In the genomic region with DNA sequence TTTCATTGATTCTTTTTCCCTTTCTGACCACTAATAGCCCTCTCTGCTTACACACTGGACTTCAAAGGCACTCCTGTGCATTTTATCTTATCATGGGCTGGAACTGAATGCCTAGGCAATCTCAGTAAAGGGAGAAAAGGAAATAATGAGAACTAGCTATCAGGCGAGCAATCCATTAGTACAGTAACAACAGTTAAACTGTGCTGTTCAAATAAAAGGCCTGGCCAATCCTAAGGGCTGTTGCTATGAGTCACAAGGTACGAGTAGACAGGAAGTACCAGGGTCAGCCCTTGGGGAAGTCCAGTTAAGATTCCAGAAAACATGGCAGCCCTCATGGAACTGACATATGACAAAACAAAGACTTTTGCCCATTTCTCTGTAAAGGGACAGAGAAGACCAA, we compare ENCODE assay signal across 19 mouse cellular contexts.
A peak's percentile ranks its signal among the peaks of the same experiment; 100 is the strongest.
DNase-seq lines count a peak whose midpoint lies in the region; ATAC-seq and TF ChIP-seq lines count a peak whose summit lies in the region.
"Had no signal": no experiment of that assay in that cellular context is flagged by ENCODE, and none has a peak within 500 bp of the region (broad histone marks: within the 10 kb centered on the region; RNA-seq: fewer than 3 reads in every experiment).

No protein-coding gene starts in this region.

- no peaks in the 10 kb centered on the region for H3K79me2 ChIP-seq in heart, adult 2 months (replicated peaks; ENCODE audit: control insufficient read depth, insufficient read depth, low read length)

- H3K4me3 ChIP-seq in heart, embryonic 12.5 days, result no peak overlapping the region
- H3K4me3 ChIP-seq in heart, adult 2 months, result no peak overlapping the region
- H3K4me3 ChIP-seq in intestine, embryonic 14.5 days (ENCODE audit: low read depth, low read length), result no peak overlapping the region
- H3K4me3 ChIP-seq in intestine, postnatal 0 days (ENCODE audit: low read depth, low read length), result no peak overlapping the region
- H3K4me3 ChIP-seq in intestine, embryonic 15.5 days (replicated peaks), result no peak overlapping the region
- H3K4me3 ChIP-seq in stomach, embryonic 15.5 days (replicated peaks), result no peak overlapping the region
- H3K4me3 ChIP-seq: embryonic facial prominence, embryonic 10.5 days; forebrain, embryonic 10.5 days; hindbrain, embryonic 12.5 days had no signal

- intact Hi-C loops in heart, adult 2 months (cut with DNase I), result no loop called here

- no peaks in the 10 kb centered on the region for H3K9me3 ChIP-seq in heart, embryonic 12.5 days (replicated peaks)
- no peaks in the 10 kb centered on the region for H3K9me3 ChIP-seq in intestine, embryonic 14.5 days (ENCODE audit: control insufficient read depth, low read length)
- H3K9me3 ChIP-seq in intestine, postnatal 0 days (ENCODE audit: control insufficient read depth), result no peaks in the 10 kb centered on the region
- H3K9me3 ChIP-seq in intestine, embryonic 15.5 days, result no peaks in the 10 kb centered on the region
- H3K9me3 ChIP-seq in stomach, embryonic 15.5 days, result no peaks in the 10 kb centered on the region
- H3K9me3 ChIP-seq: embryonic facial prominence, embryonic 10.5 days; forebrain, embryonic 10.5 days; hindbrain, embryonic 12.5 days had no signal

- H3K36me3 ChIP-seq in heart, embryonic 12.5 days, result no peaks in the 10 kb centered on the region
- H3K36me3 ChIP-seq in heart, adult 2 months (ENCODE audit: control insufficient read depth, insufficient read depth, low read length), result no peaks in the 10 kb centered on the region
- no peaks in the 10 kb centered on the region for H3K36me3 ChIP-seq in intestine, embryonic 14.5 days (ENCODE audit: control insufficient read depth, insufficient read depth, low read length)
- H3K36me3 ChIP-seq in intestine, postnatal 0 days (ENCODE audit: control insufficient read depth, insufficient read depth), result no peaks in the 10 kb centered on the region
- no peaks in the 10 kb centered on the region for H3K36me3 ChIP-seq in intestine, embryonic 15.5 days
- H3K36me3 ChIP-seq in stomach, embryonic 15.5 days, result no peaks in the 10 kb centered on the region
- H3K36me3 ChIP-seq: embryonic facial prominence, embryonic 10.5 days; forebrain, embryonic 10.5 days; hindbrain, embryonic 12.5 days had no signal

- H3K4me2 ChIP-seq in heart, embryonic 12.5 days, result no peak overlapping the region
- H3K4me2 ChIP-seq in intestine, embryonic 14.5 days (ENCODE audit: low read length), result no peak overlapping the region
- no peak overlapping the region for H3K4me2 ChIP-seq in intestine, postnatal 0 days (replicated peaks; ENCODE audit: low read depth)
- H3K4me2 ChIP-seq in intestine, embryonic 15.5 days (replicated peaks), result no peak overlapping the region
- H3K4me2 ChIP-seq in stomach, embryonic 15.5 days, result no peak overlapping the region
- H3K4me2 ChIP-seq: hindbrain, embryonic 12.5 days had no signal

- no peak overlapping the region for H3K9ac ChIP-seq in heart, embryonic 12.5 days
- H3K9ac ChIP-seq in heart, adult 2 months (ENCODE audit: low read depth, low read length), result no peak overlapping the region
- H3K9ac ChIP-seq in intestine, embryonic 14.5 days (ENCODE audit: low read length), result no peak overlapping the region
- no peak overlapping the region for H3K9ac ChIP-seq in intestine, postnatal 0 days (ENCODE audit: low read depth, low read length)
- H3K9ac ChIP-seq in intestine, embryonic 15.5 days, result no peak overlapping the region
- no peak overlapping the region for H3K9ac ChIP-seq in stomach, embryonic 15.5 days
- H3K9ac ChIP-seq: hindbrain, embryonic 12.5 days had no signal

- H3K27me3 ChIP-seq in heart, embryonic 12.5 days (replicated peaks), result no peaks in the 10 kb centered on the region
- H3K27me3 ChIP-seq in heart, adult 2 months (ENCODE audit: control insufficient read depth, insufficient read depth, low read length), result no peaks in the 10 kb centered on the region
- H3K27me3 ChIP-seq in intestine, embryonic 14.5 days (replicated peaks; ENCODE audit: control insufficient read depth, insufficient read depth, low read length), result no peaks in the 10 kb centered on the region
- no peaks in the 10 kb centered on the region for H3K27me3 ChIP-seq in intestine, postnatal 0 days (replicated peaks; ENCODE audit: control insufficient read depth, insufficient read depth, low read length)
- H3K27me3 ChIP-seq in intestine, embryonic 15.5 days (replicated peaks), result no peaks in the 10 kb centered on the region
- no peaks in the 10 kb centered on the region for H3K27me3 ChIP-seq in stomach, embryonic 15.5 days (replicated peaks)
- H3K27me3 ChIP-seq: hindbrain, embryonic 12.5 days had no signal

- no peak for TF ChIP-seq CTCF in heart, adult 2 months (IDR thresholded peaks at IDR 0.05)
- TF ChIP-seq CTCF in intestine, postnatal 0 days (IDR thresholded peaks at IDR 0.05; ENCODE audit: low read depth), result no peak

- no peak for DNase-seq in heart, adult 2 months
- DNase-seq in intestine, embryonic 14.5 days (ENCODE audit: low spot score), result no peak
- DNase-seq in frontal cortex, postnatal 25 days (ENCODE audit: low spot score in 2 of 2), result no peak
- DNase-seq in ovary, postnatal 14 days (ENCODE audit: low spot score), result no peak
- DNase-seq: adrenal gland, postnatal 10 days; cerebellum, adult 11 months; cerebellum, adult 8-10 months; cerebellum, postnatal 25 days; heart, postnatal 4 days had no signal

- no peak for TF ChIP-seq EP300 in heart, adult 2 months (IDR thresholded peaks at IDR 0.05; ENCODE audit: insufficient read depth, low read depth, low read length)

- 0 out of 2 replicates have a peak overlapping the region, but pooled peaks have one; percentile 7 for H3K27ac ChIP-seq in heart, embryonic 12.5 days (ENCODE audit: poor library complexity, severe bottlenecking)
- H3K27ac ChIP-seq in heart, adult 2 months, result no peak overlapping the region
- H3K27ac ChIP-seq in intestine, embryonic 14.5 days (ENCODE audit: low read depth), result no peak overlapping the region
- H3K27ac ChIP-seq in intestine, postnatal 0 days (ENCODE audit: low read depth, low read length), result no peak overlapping the region
- no peak overlapping the region for H3K27ac ChIP-seq in intestine, embryonic 15.5 days
- no peak overlapping the region for H3K27ac ChIP-seq in stomach, embryonic 15.5 days
- H3K27ac ChIP-seq: embryonic facial prominence, embryonic 10.5 days; forebrain, embryonic 10.5 days; hindbrain, embryonic 12.5 days had no signal

- no peak for TF ChIP-seq POLR2A in heart, adult 2 months (IDR thresholded peaks at IDR 0.05; ENCODE audit: insufficient read depth, low read depth, low read length)

- no peak for ATAC-seq in heart, embryonic 12.5 days (ENCODE audit: insufficient number of reproducible peaks, low FRiP score)
- ATAC-seq in intestine, embryonic 14.5 days (replicated peaks; ENCODE audit: low FRiP score, low TSS enrichment, low read depth), result 0 out of 2 replicates have a peak, but pooled peaks have one; percentile 36
- no peak for ATAC-seq in intestine, postnatal 0 days
- ATAC-seq in intestine, embryonic 15.5 days, result peak; percentile 74
- ATAC-seq in stomach, embryonic 15.5 days (ENCODE audit: insufficient read depth, low FRiP score, low read depth), result peak; percentile 85
- ATAC-seq: forebrain, embryonic 14.5 days; hindbrain, embryonic 16.5 days; inflammation-experienced regulatory T-cells, adult 6 months had no signal

- H3K4me1 ChIP-seq in heart, embryonic 12.5 days (replicated peaks), result peaks cover 23% of the 10 kb centered on the region
- peaks cover 4% of the 10 kb centered on the region; the same call in 1 of the 2 replicates for H3K4me1 ChIP-seq in heart, adult 2 months (ENCODE audit: control insufficient read depth, insufficient read depth, low read length)
- 0 out of 2 replicates have a peak, but pooled peaks cover 3% of the 10 kb centered on the region for H3K4me1 ChIP-seq in intestine, embryonic 14.5 days (replicated peaks; ENCODE audit: control insufficient read depth, insufficient read depth, low read length)
- H3K4me1 ChIP-seq in intestine, postnatal 0 days (replicated peaks; ENCODE audit: control insufficient read depth, insufficient read depth, low read length), result no peaks in the 10 kb centered on the region
- 0 out of 2 replicates have a peak, but pooled peaks cover 2% of the 10 kb centered on the region for H3K4me1 ChIP-seq in intestine, embryonic 15.5 days (replicated peaks)
- no peaks in the 10 kb centered on the region for H3K4me1 ChIP-seq in stomach, embryonic 15.5 days
- H3K4me1 ChIP-seq: embryonic facial prominence, embryonic 10.5 days; forebrain, embryonic 10.5 days; hindbrain, embryonic 12.5 days had no signal

- WGBS in heart, embryonic 12.5 days, result 54% methylated on average over 2 of the region's 2 CpGs
- WGBS in heart, adult 2 months, result 70% methylated on average over 2 of the region's 2 CpGs
- 60% methylated on average over 2 of the region's 2 CpGs for WGBS in intestine, embryonic 14.5 days
- 37% methylated on average over 2 of the region's 2 CpGs for WGBS in intestine, postnatal 0 days
- 68% methylated on average over 2 of the region's 2 CpGs for WGBS in intestine, embryonic 15.5 days
- 60% methylated on average over 2 of the region's 2 CpGs for WGBS in stomach, embryonic 15.5 days

Comparison
In these comparisons a context has a peak if more than half of its experiments do, and no peak if none do; other contexts are left out.
1. ATAC-seq: peak in intestine, embryonic 14.5 days (single experiment), intestine, embryonic 15.5 days (single experiment) and stomach, embryonic 15.5 days (single experiment); none in heart, embryonic 12.5 days (single experiment) and intestine, postnatal 0 days (single experiment).